Mouse (Mus musculus) heart, embryonic 11.5 days (tissue): ENCODE measurements around the gene Etnk2. TPM values are rescaled to one million over a fixed set of nuclear protein-coding genes. Genes with fewer than 3 reads are reported as not detected.

Source experiments
- ATAC-seq: fragments of 200-750 bp; cut with Nextera tagmentation; replicated peaks from 2 replicates; pipeline ENCODE4 v1.8.0; 2017; ENCODE audit warnings: moderate library complexity; ENCODE audit not compliant: insufficient number of reproducible peaks, low FRiP score, low TSS enrichment
- H3K27ac ChIP-seq: fragments of 300-500 bp; sonication (generic); 2 replicates; pipeline ENCODE4 v1.5.1; 2014; ENCODE audit warnings: mild to moderate bottlenecking, low read depth, low read length
- H3K27me3 ChIP-seq: fragments of 300-500 bp; sonication (generic); 2 replicates; pipeline ENCODE4 v1.6.1; 2014; ENCODE audit warnings: mild to moderate bottlenecking, low read length, mixed read lengths; ENCODE audit not compliant: control insufficient read depth, insufficient read depth
- H3K36me3 ChIP-seq: fragments of 300-500 bp; sonication (generic); 2 replicates; pipeline ENCODE4 v1.6.1; 2014; ENCODE audit warnings: mild to moderate bottlenecking, low read length, moderate library complexity, mixed read lengths; ENCODE audit not compliant: control insufficient read depth, insufficient read depth
- H3K4me1 ChIP-seq: fragments of 300-500 bp; sonication (generic); 2 replicates; pipeline ENCODE4 v1.6.1; 2014; ENCODE audit warnings: low read length; ENCODE audit not compliant: control insufficient read depth, insufficient read depth
- H3K4me2 ChIP-seq: fragments of 300-500 bp; sonication (generic); 2 replicates; pipeline ENCODE4 v1.6.1; 2014; ENCODE audit warnings: mild to moderate bottlenecking, moderate library complexity
- H3K4me3 ChIP-seq: fragments of 300-500 bp; sonication (generic); 2 replicates; pipeline ENCODE4 v1.5.1; 2014; ENCODE audit warnings: low read depth, low read length
- H3K9ac ChIP-seq: fragments of 300-500 bp; sonication (generic); 2 replicates; pipeline ENCODE4 v1.6.1; 2014; ENCODE audit warnings: mild to moderate bottlenecking, low read depth, low read length, moderate library complexity
- H3K9me3 ChIP-seq: fragments of 300-500 bp; sonication (generic); replicated peaks from 2 replicates; pipeline ENCODE4 v1.6.1; 2016; ENCODE audit warnings: low read length; ENCODE audit not compliant: control insufficient read depth
- WGBS: fragments of 180-500 bp; shearing (Covaris S2); extraction: QIAGEN DNeasy Blood & Tissue Kit; methylation state at CpG from one replicate; pipeline ENCODE4 v1.1.7; 2014; ENCODE audit not compliant: insufficient replicate concordance; 5-methylcytosine and 5-hydroxymethylcytosine counted together
- polyA plus RNA-seq: library from polyadenylated mRNA; unstranded; fragments of >200 nt; fragmentation: Nextera tagmentation; extraction: Ambion mirVana; gene quantifications from 2 replicates; pipeline ENCODE4 v1.2.1, GENCODE M21; 2014

Gene Etnk2
- polyA plus RNA-seq, 1 experiment from 2014 or later = 1.5 TPM

GRCm38 (mm10) chr1:133424547-133425140 is 61.3 kb downstream of the Etnk2 start:
- no peak overlapping the region for H3K27ac ChIP-seq
- peaks cover 2% of the 10 kb centered on the region; the same call in 1 of the 2 replicates for H3K9me3 ChIP-seq
- H3K4me1 ChIP-seq = peaks cover 13% of the 10 kb centered on the region
- WGBS = 46% methylated on average over 4 of the region's 4 CpGs
- H3K36me3 ChIP-seq = no peaks in the 10 kb centered on the region
- peaks cover 4% of the 10 kb centered on the region; the same call in 1 of the 2 replicates for H3K27me3 ChIP-seq
- no peak overlapping the region for H3K9ac ChIP-seq
- ATAC-seq = no peak
- no peak overlapping the region for H3K4me3 ChIP-seq
- peak overlapping the region; percentile 83 for H3K4me2 ChIP-seq

Other genes starting within 250 kb of the Etnk2 start
- gene Ppp1r15b, start 232.4 kb upstream of the Etnk2 start, polyA plus RNA-seq = 33.6 and 40.8 TPM in 2 replicates
- gene Plekha6, start 199.4 kb upstream of the Etnk2 start, polyA plus RNA-seq = 13.6 and 14.8 TPM in 2 replicates
- not detected in 2 replicates for gene Golt1a, start 53.8 kb upstream of the Etnk2 start, polyA plus RNA-seq
- not detected in 2 replicates for gene Kiss1, start 41.7 kb upstream of the Etnk2 start, polyA plus RNA-seq
- gene Ren1, start 13.1 kb upstream of the Etnk2 start, polyA plus RNA-seq = not detected in 2 replicates
- 3.3 and 3.7 TPM in 2 replicates for gene Sox13, start 60.8 kb downstream of the Etnk2 start, polyA plus RNA-seq
- 489 and 500 TPM in 2 replicates for gene Snrpe, start 246.7 kb downstream of the Etnk2 start, polyA plus RNA-seq